Mouse (Mus musculus) hindbrain, embryonic 16.5 days (tissue): ENCODE measurements at regions not wholly inside any gene's neighbourhood (a gene's known extent, or its start where the extent isn't known, plus 50 kb on each side); places are given as distances from the start of the nearest gene placed in this dataset.
"Not testable (repeated sequence)": the region's sequence is repeated elsewhere in the genome, so short reads cannot be mapped to it uniquely, and the experiment has no call there.

ENCODE experiments used
- ATAC-seq: fragments of 200-750 bp; cut with Nextera tagmentation; 2 replicates; pipeline ENCODE4 v1.8.0; 2017; ENCODE audit warnings: moderate TSS enrichment, moderate library complexity
- H3K27ac ChIP-seq: fragments of 300-500 bp; sonication (generic); 2 replicates; pipeline ENCODE4 v1.5.1; 2014; ENCODE audit warnings: low read depth, mild to moderate bottlenecking, control low read depth, low read length, moderate library complexity
- H3K27me3 ChIP-seq: fragments of 300-500 bp; sonication (generic); replicated peaks from 2 replicates; pipeline ENCODE4 v1.6.1; 2014; ENCODE audit warnings: low read length; ENCODE audit not compliant: control insufficient read depth, insufficient read depth
- H3K36me3 ChIP-seq: fragments of 300-500 bp; sonication (generic); 2 replicates; pipeline ENCODE4 v1.6.1; 2014; ENCODE audit warnings: mild to moderate bottlenecking, low read length, moderate library complexity, mixed read lengths; ENCODE audit not compliant: control insufficient read depth, insufficient read depth
- H3K4me1 ChIP-seq: fragments of 300-500 bp; sonication (generic); 2 replicates; pipeline ENCODE4 v1.6.1; 2014; ENCODE audit warnings: low read depth, low read length; ENCODE audit not compliant: control insufficient read depth, insufficient read depth
- H3K4me2 ChIP-seq: fragments of 300-500 bp; sonication (generic); 2 replicates; pipeline ENCODE4 v1.6.1; 2014; ENCODE audit warnings: mild to moderate bottlenecking, low read length, control low read depth, moderate library complexity
- H3K4me3 ChIP-seq: fragments of 300-500 bp; sonication (generic); 2 replicates; pipeline ENCODE4 v1.5.1; 2014; ENCODE audit warnings: mild to moderate bottlenecking, low read length, control low read depth, moderate library complexity
- H3K9ac ChIP-seq: fragments of 300-500 bp; sonication (generic); 2 replicates; pipeline ENCODE4 v1.6.1; 2014; ENCODE audit warnings: low read depth, mild to moderate bottlenecking, control low read depth, low read length, moderate library complexity
- H3K9me3 ChIP-seq: fragments of 300-500 bp; sonication (generic); 2 replicates; pipeline ENCODE4 v1.6.1; 2014; ENCODE audit warnings: mild to moderate bottlenecking, low read length, moderate library complexity; ENCODE audit not compliant: control insufficient read depth
- WGBS: fragments of 180-500 bp; shearing (Covaris S2); extraction: QIAGEN DNeasy Blood & Tissue Kit; methylation state at CpG from one replicate; pipeline ENCODE4 v1.1.7; 2014; 5-methylcytosine and 5-hydroxymethylcytosine counted together

GRCm38 (mm10) chr12:117327086-117327485 lies 189.2 kb upstream of the Rapgef5 start:
- not testable (repeated sequence) for H3K4me1 ChIP-seq, H3K4me2 ChIP-seq, H3K9ac ChIP-seq, H3K4me3 ChIP-seq, H3K27ac ChIP-seq, H3K27me3 ChIP-seq, H3K36me3 ChIP-seq, H3K9me3 ChIP-seq
- WGBS: 47% methylated on average over 4 of the region's 5 CpGs
- ATAC-seq: peak; percentile 90

GRCm38 (mm10) chr12:117330418-117330817 lies 185.9 kb upstream of the Rapgef5 start:
- Histone ChIP-seq H3K36me3 (no peaks in the 10 kb centered on the region), H3K4me3 (no peak overlapping the region), H3K9me3 (no peaks in the 10 kb centered on the region), H3K4me1 (no peaks in the 10 kb centered on the region), H3K27me3 (no peaks in the 10 kb centered on the region), H3K4me2 (no peak overlapping the region), H3K9ac (no peak overlapping the region), H3K27ac (no peak overlapping the region)
- ATAC-seq: no peak

GRCm38 (mm10) chr12:117336856-117337255 lies 179.4 kb upstream of the Rapgef5 start:
- H3K9me3 ChIP-seq: no peaks in the 10 kb centered on the region
- no peak overlapping the region for H3K4me2 ChIP-seq
- H3K27me3 ChIP-seq: no peaks in the 10 kb centered on the region
- no peak for ATAC-seq
- WGBS: 63% methylated on average over 4 of the region's 4 CpGs
- H3K9ac ChIP-seq: no peak overlapping the region
- H3K36me3 ChIP-seq: no peaks in the 10 kb centered on the region
- H3K27ac ChIP-seq: no peak overlapping the region
- H3K4me1 ChIP-seq: 0 out of 2 replicates have a peak, but pooled peaks cover 2% of the 10 kb centered on the region
- H3K4me3 ChIP-seq: no peak overlapping the region

- no peaks in the 10 kb centered on the region for H3K9me3 ChIP-seq
- H3K4me2 ChIP-seq: no peak overlapping the region
- no peak overlapping the region for H3K9ac ChIP-seq
- no peak for ATAC-seq
- H3K4me1 ChIP-seq: peaks cover 28% of the 10 kb centered on the region
- no peaks in the 10 kb centered on the region for H3K36me3 ChIP-seq
- 41% methylated on average over 6 of the region's 6 CpGs for WGBS
- H3K27ac ChIP-seq: no peak overlapping the region
- H3K27me3 ChIP-seq: no peaks in the 10 kb centered on the region
- H3K4me3 ChIP-seq: no peak overlapping the region
Observed at GRCm38 (mm10) chr12:117342321-117342720, 174.0 kb upstream of the Rapgef5 start.

- H3K27ac ChIP-seq: no peak overlapping the region
- WGBS: 69% methylated on average over 3 of the region's 3 CpGs
- H3K4me2 ChIP-seq: no peak overlapping the region
- no peaks in the 10 kb centered on the region for H3K36me3 ChIP-seq
- no peak overlapping the region for H3K4me3 ChIP-seq
- no peak for ATAC-seq
- H3K9ac ChIP-seq: no peak overlapping the region
- no peaks in the 10 kb centered on the region for H3K9me3 ChIP-seq
- H3K27me3 ChIP-seq: no peaks in the 10 kb centered on the region
- peaks cover 28% of the 10 kb centered on the region for H3K4me1 ChIP-seq
Observed at GRCm38 (mm10) chr12:117343121-117343520, 173.2 kb upstream of the Rapgef5 start.

- H3K36me3 ChIP-seq, H3K9me3 ChIP-seq, H3K27me3 ChIP-seq, H3K27ac ChIP-seq, ATAC-seq, H3K9ac ChIP-seq, H3K4me3 ChIP-seq, H3K4me2 ChIP-seq: not testable (repeated sequence)
- H3K4me1 ChIP-seq: peaks cover 28% of the 10 kb centered on the region
- WGBS: 63% methylated on average over 4 of the region's 5 CpGs
Observed at GRCm38 (mm10) chr12:117343605-117344004, 172.7 kb upstream of the Rapgef5 start.

- peak; percentile 37 for ATAC-seq
- peak overlapping the region; percentile 86 for H3K27ac ChIP-seq
- peak overlapping the region; percentile 51 for H3K4me2 ChIP-seq
- H3K4me3 ChIP-seq: no peak overlapping the region
- H3K9ac ChIP-seq: peak overlapping the region; percentile 15; the same call in 1 of the 2 replicates
- H3K9me3 ChIP-seq: no peaks in the 10 kb centered on the region
- H3K4me1 ChIP-seq: peaks cover 28% of the 10 kb centered on the region
- no peaks in the 10 kb centered on the region for H3K27me3 ChIP-seq
- H3K36me3 ChIP-seq: no peaks in the 10 kb centered on the region
- WGBS: 21% methylated on average over 11 of the region's 11 CpGs
Observed at GRCm38 (mm10) chr12:117344266-117345087, 171.8 kb upstream of the Rapgef5 start.

GRCm38 (mm10) chr12:117345088-117345977 lies 170.9 kb upstream of the Rapgef5 start:
- Histone ChIP-seq H3K27me3 (no peaks in the 10 kb centered on the region), H3K9ac (peak overlapping the region; percentile 15; the same call in 1 of the 2 replicates), H3K4me1 (peaks cover 25% of the 10 kb centered on the region), H3K4me2 (peak overlapping the region; percentile 51), H3K36me3 (no peaks in the 10 kb centered on the region), H3K4me3 (peak overlapping the region; percentile 27), H3K9me3 (no peaks in the 10 kb centered on the region), H3K27ac (peak overlapping the region; percentile 86)
- 5% methylated on average over 20 of the region's 20 CpGs for WGBS
- ATAC-seq: peak; percentile 94

GRCm38 (mm10) chr12:117346091-117346490 lies 170.2 kb upstream of the Rapgef5 start:
- Histone ChIP-seq H3K36me3 (no peaks in the 10 kb centered on the region), H3K9me3 (no peaks in the 10 kb centered on the region), H3K4me3 (no peak overlapping the region), H3K27me3 (no peaks in the 10 kb centered on the region), H3K4me2 (peak overlapping the region; percentile 51), H3K4me1 (peaks cover 25% of the 10 kb centered on the region), H3K27ac (no peak overlapping the region), H3K9ac (no peak overlapping the region)
- 68% methylated on average over 2 of the region's 2 CpGs for WGBS
- ATAC-seq: 0 out of 2 replicates have a peak, but pooled peaks have one; percentile 0
